Mouse (Mus musculus): ENCODE measurements around the gene Myl6. TPM values are rescaled to one million over a fixed set of nuclear protein-coding genes. Genes with fewer than 3 reads are reported as not detected.

Myl6 gene
- polyA plus RNA-seq, 1 experiment from 2014 or later, result 678 TPM

GRCm38 (mm10) chr10:128497134-128497737, 3.3 kb upstream of the Myl6 start:
- DNase-seq (ENCODE audit: low spot score) (no peak), ATAC-seq (replicated peaks; ENCODE audit: insufficient number of reproducible peaks, low FRiP score, low TSS enrichment, low read depth) (no peak)
- 32% methylated on average over 6 of the region's 6 CpGs for WGBS
- H3K36me3 ChIP-seq (replicated peaks; ENCODE audit: control insufficient read depth, insufficient read depth, low read depth, low read length), result no peaks in the 10 kb centered on the region
- no peak overlapping the region for H3K27ac ChIP-seq (replicated peaks; ENCODE audit: low read depth, low read length)
- no peaks in the 10 kb centered on the region for H3K9me3 ChIP-seq (replicated peaks; ENCODE audit: control insufficient read depth, low read length)
- H3K4me3 ChIP-seq (ENCODE audit: low read depth, low read length), result no peak overlapping the region
- no peak overlapping the region for H3K9ac ChIP-seq (replicated peaks; ENCODE audit: low read length)
- H3K4me1 ChIP-seq (ENCODE audit: control insufficient read depth, insufficient read depth, low read length), result peaks cover 4% of the 10 kb centered on the region; the same call in 1 of the 2 replicates
- H3K27me3 ChIP-seq (ENCODE audit: control insufficient read depth, insufficient read depth, low read length), result no peaks in the 10 kb centered on the region
- H3K4me2 ChIP-seq (ENCODE audit: low read depth, low read length), result no peak overlapping the region

- H3K9me3 ChIP-seq (replicated peaks; ENCODE audit: control insufficient read depth, low read length), result no peaks in the 10 kb centered on the region
- no peaks in the 10 kb centered on the region for H3K36me3 ChIP-seq (replicated peaks; ENCODE audit: control insufficient read depth, insufficient read depth, low read depth, low read length)
- 39% methylated on average over 6 of the region's 6 CpGs for WGBS
- no peak for ATAC-seq (replicated peaks; ENCODE audit: insufficient number of reproducible peaks, low FRiP score, low TSS enrichment, low read depth)
- H3K4me3 ChIP-seq (ENCODE audit: low read depth, low read length), result no peak overlapping the region
- H3K4me1 ChIP-seq (ENCODE audit: control insufficient read depth, insufficient read depth, low read length), result peaks cover 4% of the 10 kb centered on the region; the same call in 1 of the 2 replicates
- H3K9ac ChIP-seq (replicated peaks; ENCODE audit: low read length), result 0 out of 2 replicates have a peak overlapping the region, but pooled peaks have one; percentile 11
- no peak overlapping the region for H3K4me2 ChIP-seq (ENCODE audit: low read depth, low read length)
- H3K27me3 ChIP-seq (ENCODE audit: control insufficient read depth, insufficient read depth, low read length), result no peaks in the 10 kb centered on the region
- H3K27ac ChIP-seq (replicated peaks; ENCODE audit: low read depth, low read length), result no peak overlapping the region
- no peak for DNase-seq (ENCODE audit: low spot score)
Observed at GRCm38 (mm10) chr10:128496509-128497077, 2.6 kb upstream of the Myl6 start.

GRCm38 (mm10) chr10:128495903-128496302, 2.0 kb upstream of the Myl6 start:
- DNase-seq (ENCODE audit: low spot score) (no peak), ATAC-seq (replicated peaks; ENCODE audit: insufficient number of reproducible peaks, low FRiP score, low TSS enrichment, low read depth) (no peak)
- Histone ChIP-seq H3K4me1 (ENCODE audit: control insufficient read depth, insufficient read depth, low read length) (peaks cover 4% of the 10 kb centered on the region; the same call in 1 of the 2 replicates), H3K4me3 (ENCODE audit: low read depth, low read length) (no peak overlapping the region), H3K9ac (replicated peaks; ENCODE audit: low read length) (no peak overlapping the region), H3K27me3 (ENCODE audit: control insufficient read depth, insufficient read depth, low read length) (no peaks in the 10 kb centered on the region), H3K9me3 (replicated peaks; ENCODE audit: control insufficient read depth, low read length) (no peaks in the 10 kb centered on the region), H3K4me2 (ENCODE audit: low read depth, low read length) (no peak overlapping the region), H3K27ac (replicated peaks; ENCODE audit: low read depth, low read length) (no peak overlapping the region), H3K36me3 (replicated peaks; ENCODE audit: control insufficient read depth, insufficient read depth, low read depth, low read length) (no peaks in the 10 kb centered on the region)
- 88% methylated on average over 4 of the region's 4 CpGs for WGBS

- no peak overlapping the region for H3K9ac ChIP-seq (replicated peaks; ENCODE audit: low read length)
- H3K27ac ChIP-seq (replicated peaks; ENCODE audit: low read depth, low read length), result no peak overlapping the region
- WGBS, result 77% methylated on average over 2 of the region's 2 CpGs
- peaks cover 4% of the 10 kb centered on the region; the same call in 1 of the 2 replicates for H3K4me1 ChIP-seq (ENCODE audit: control insufficient read depth, insufficient read depth, low read length)
- no peak for ATAC-seq (replicated peaks; ENCODE audit: insufficient number of reproducible peaks, low FRiP score, low TSS enrichment, low read depth)
- H3K9me3 ChIP-seq (replicated peaks; ENCODE audit: control insufficient read depth, low read length), result no peaks in the 10 kb centered on the region
- H3K27me3 ChIP-seq (ENCODE audit: control insufficient read depth, insufficient read depth, low read length), result no peaks in the 10 kb centered on the region
- H3K4me3 ChIP-seq (ENCODE audit: low read depth, low read length), result no peak overlapping the region
- no peaks in the 10 kb centered on the region; the same call in 1 of the 2 replicates for H3K36me3 ChIP-seq (replicated peaks; ENCODE audit: control insufficient read depth, insufficient read depth, low read depth, low read length)
- DNase-seq (ENCODE audit: low spot score), result no peak
- no peak overlapping the region for H3K4me2 ChIP-seq (ENCODE audit: low read depth, low read length)
Observed at GRCm38 (mm10) chr10:128495270-128495669, 1.3 kb upstream of the Myl6 start.

GRCm38 (mm10) chr10:128494667-128495245, 811 bp upstream of the Myl6 start:
- Histone ChIP-seq H3K4me2 (ENCODE audit: low read depth, low read length) (peak overlapping the region; percentile 83), H3K27me3 (ENCODE audit: control insufficient read depth, insufficient read depth, low read length) (no peaks in the 10 kb centered on the region), H3K9me3 (replicated peaks; ENCODE audit: control insufficient read depth, low read length) (no peaks in the 10 kb centered on the region), H3K4me1 (ENCODE audit: control insufficient read depth, insufficient read depth, low read length) (peaks cover 4% of the 10 kb centered on the region; the same call in 1 of the 2 replicates), H3K4me3 (ENCODE audit: low read depth, low read length) (peak overlapping the region; percentile 67), H3K36me3 (replicated peaks; ENCODE audit: control insufficient read depth, insufficient read depth, low read depth, low read length) (peaks cover 3% of the 10 kb centered on the region; the same call in 1 of the 2 replicates), H3K9ac (replicated peaks; ENCODE audit: low read length) (peak overlapping the region; percentile 79), H3K27ac (replicated peaks; ENCODE audit: low read depth, low read length) (peak overlapping the region; percentile 56; the same call in 1 of the 2 replicates)
- DNase-seq (ENCODE audit: low spot score), result no peak
- WGBS, result 55% methylated on average over 11 of the region's 11 CpGs
- no peak for ATAC-seq (replicated peaks; ENCODE audit: insufficient number of reproducible peaks, low FRiP score, low TSS enrichment, low read depth)

GRCm38 (mm10) chr10:128493319-128493694, 638 bp downstream of the Myl6 start:
- Histone ChIP-seq H3K9me3 (replicated peaks; ENCODE audit: control insufficient read depth, low read length) (no peaks in the 10 kb centered on the region), H3K36me3 (replicated peaks; ENCODE audit: control insufficient read depth, insufficient read depth, low read depth, low read length) (peaks cover 8% of the 10 kb centered on the region; the same call in 1 of the 2 replicates), H3K4me1 (ENCODE audit: control insufficient read depth, insufficient read depth, low read length) (peaks cover 4% of the 10 kb centered on the region; the same call in 1 of the 2 replicates), H3K4me2 (ENCODE audit: low read depth, low read length) (peak overlapping the region; percentile 73), H3K9ac (replicated peaks; ENCODE audit: low read length) (peak overlapping the region; percentile 64), H3K27me3 (ENCODE audit: control insufficient read depth, insufficient read depth, low read length) (no peaks in the 10 kb centered on the region), H3K4me3 (ENCODE audit: low read depth, low read length) (peak overlapping the region; percentile 67), H3K27ac (replicated peaks; ENCODE audit: low read depth, low read length) (peak overlapping the region; percentile 39)
- peak; percentile 40 for ATAC-seq (replicated peaks; ENCODE audit: insufficient number of reproducible peaks, low FRiP score, low TSS enrichment, low read depth)
- DNase-seq (ENCODE audit: low spot score), result peak; percentile 36
- 3% methylated on average over 12 of the region's 12 CpGs for WGBS

- peak overlapping the region; percentile 73 for H3K4me2 ChIP-seq (ENCODE audit: low read depth, low read length)
- H3K36me3 ChIP-seq (replicated peaks; ENCODE audit: control insufficient read depth, insufficient read depth, low read depth, low read length), result peaks cover 8% of the 10 kb centered on the region; the same call in 1 of the 2 replicates
- no peaks in the 10 kb centered on the region for H3K9me3 ChIP-seq (replicated peaks; ENCODE audit: control insufficient read depth, low read length)
- peak overlapping the region; percentile 64 for H3K9ac ChIP-seq (replicated peaks; ENCODE audit: low read length)
- WGBS, result 31% methylated on average over 12 of the region's 12 CpGs
- peak; percentile 40; the same call in 1 of the 2 replicates for ATAC-seq (replicated peaks; ENCODE audit: insufficient number of reproducible peaks, low FRiP score, low TSS enrichment, low read depth)
- peak overlapping the region; percentile 39 for H3K27ac ChIP-seq (replicated peaks; ENCODE audit: low read depth, low read length)
- peak; percentile 67 for DNase-seq (ENCODE audit: low spot score)
- H3K4me3 ChIP-seq (ENCODE audit: low read depth, low read length), result peak overlapping the region; percentile 67
- no peaks in the 10 kb centered on the region for H3K27me3 ChIP-seq (ENCODE audit: control insufficient read depth, insufficient read depth, low read length)
- peaks cover 4% of the 10 kb centered on the region; the same call in 1 of the 2 replicates for H3K4me1 ChIP-seq (ENCODE audit: control insufficient read depth, insufficient read depth, low read length)
Observed at GRCm38 (mm10) chr10:128492633-128493311, 1.2 kb downstream of the Myl6 start.

Data from embryonic facial prominence, embryonic 11.5 days (tissue).